ENCODE assay signal across 8 mouse cellular contexts in genomic region chr4:150230460-150231407, GRCm38 (mm10). TPM values are rescaled to one million over a fixed set of nuclear protein-coding genes. Genes with fewer than 3 reads are reported as not detected.
DNase-seq lines count a peak whose midpoint lies in the region; ATAC-seq lines count a peak whose summit lies in the region.
"Had no signal": no experiment of that assay in that cellular context is flagged by ENCODE, and none has a peak within 500 bp of the region (broad histone marks: within the 10 kb centered on the region; RNA-seq: fewer than 3 reads in every experiment).

No protein-coding gene starts in this region.

- H3K4me3 ChIP-seq in heart, embryonic 15.5 days, result no peak overlapping the region

- no peaks in the 10 kb centered on the region for H3K9me3 ChIP-seq in heart, embryonic 15.5 days (replicated peaks)

- H3K4me1 ChIP-seq in heart, embryonic 15.5 days (replicated peaks), result peaks cover 57% of the 10 kb centered on the region

- H3K27ac ChIP-seq in heart, embryonic 15.5 days, result peak overlapping the region; percentile 57

- no peak overlapping the region for H3K9ac ChIP-seq in heart, embryonic 15.5 days

- H3K36me3 ChIP-seq in heart, embryonic 15.5 days, result no peaks in the 10 kb centered on the region

- ATAC-seq in heart, embryonic 15.5 days (replicated peaks; ENCODE audit: insufficient number of reproducible peaks, insufficient read depth, low FRiP score, low read depth), result no peak

- no peak overlapping the region; the same call in 1 of the 2 replicates for H3K4me2 ChIP-seq in heart, embryonic 15.5 days

- intact Hi-C loops in left cerebral cortex, postnatal 36 days (cut with DNase I), result no loop called here

- peak; percentile 65 to 73 for DNase-seq in layer of hippocampus, adult 18-20 months (ENCODE audit: low spot score in 2 of 2)
- DNase-seq in layer of hippocampus, postnatal 10 days (ENCODE audit: low spot score in 2 of 2), result no peak
- DNase-seq in embryo, embryonic 9.5 days (ENCODE audit: extremely low spot score), result peak; percentile 61
- peak; percentile 65 to 74 for DNase-seq in left cerebral cortex, postnatal 36 days (ENCODE audit: low spot score in 2 of 2)
- DNase-seq in T-cell, adult 2 months (ENCODE audit: low spot score), result no peak
- no peak for DNase-seq in lung, postnatal 4 days

- 19% methylated on average over 21 of the region's 21 CpGs for WGBS in heart, embryonic 15.5 days

- no peaks in the 10 kb centered on the region for H3K27me3 ChIP-seq in heart, embryonic 15.5 days

RNA-seq across cellular contexts. Expression of gene Eno1, which starts 5.8 kb away (rescaled TPM):
- total RNA-seq in layer of hippocampus, adult 18-20 months (2021), result 100 to 1,000 TPM; 421 to 451 TPM
- total RNA-seq in layer of hippocampus, postnatal 10 days (2021), result 100 to 1,000 TPM; 323 to 338 TPM
- polyA plus RNA-seq in heart, embryonic 15.5 days (2015; fragmentation: Nextera tagmentation; extraction: Ambion mirVana), result 1,686 and 1,690 TPM in 2 replicates
- total RNA-seq in left cerebral cortex, postnatal 36 days (2021), result 100 to 1,000 TPM; 416 to 459 TPM

RNA-seq across cellular contexts. Expression of gene Car6, which starts 29.6 kb away (rescaled TPM):
- total RNA-seq in layer of hippocampus, adult 18-20 months (2021), result not detected
- total RNA-seq in layer of hippocampus, postnatal 10 days (2021), result not detected
- not detected in 2 replicates for polyA plus RNA-seq in heart, embryonic 15.5 days (2015; fragmentation: Nextera tagmentation; extraction: Ambion mirVana)
- total RNA-seq in left cerebral cortex, postnatal 36 days (2021), result not detected
- polyA plus RNA-seq: intestine, embryonic 14.5 days had no signal

RNA-seq across cellular contexts. Expression of gene Rere, which starts 50.7 kb away (rescaled TPM):
- total RNA-seq in layer of hippocampus, adult 18-20 months (2021), result 100 to 1,000 TPM; 128 to 139 TPM
- total RNA-seq in layer of hippocampus, postnatal 10 days (2021), result 100 to 1,000 TPM; 108 to 117 TPM
- 17.6 and 26.1 TPM in 2 replicates for polyA plus RNA-seq in heart, embryonic 15.5 days (2015; fragmentation: Nextera tagmentation; extraction: Ambion mirVana)
- 100 to 1,000 TPM in 1 of 2 experiments, 10 to 100 TPM in 1; 86.7 to 131 TPM for total RNA-seq in left cerebral cortex, postnatal 36 days (2021)

Comparison
In these comparisons a context has a peak if more than half of its experiments do, and no peak if none do; other contexts are left out.
1. DNase-seq: peak in layer of hippocampus, adult 18-20 months (2 of 2), embryo, embryonic 9.5 days (single experiment) and left cerebral cortex, postnatal 36 days (2 of 2); none in layer of hippocampus, postnatal 10 days (0 of 2), T-cell, adult 2 months (single experiment) and lung, postnatal 4 days (0 of 2).